Mouse (Mus musculus) lung, postnatal 4 days (tissue): ENCODE data around the gene Aox4.

Source experiments
- DNase-seq, 2 experiments: peaks; one replicate each; pipeline ENCODE4 v3.0.0; 2021

Aox4 gene

GRCm38 (mm10) chr1:58210203-58210602, at the start of gene Aox4:
Aox4 (plus strand) TSS chr1:58210397.
- no peak for DNase-seq

DNA sequence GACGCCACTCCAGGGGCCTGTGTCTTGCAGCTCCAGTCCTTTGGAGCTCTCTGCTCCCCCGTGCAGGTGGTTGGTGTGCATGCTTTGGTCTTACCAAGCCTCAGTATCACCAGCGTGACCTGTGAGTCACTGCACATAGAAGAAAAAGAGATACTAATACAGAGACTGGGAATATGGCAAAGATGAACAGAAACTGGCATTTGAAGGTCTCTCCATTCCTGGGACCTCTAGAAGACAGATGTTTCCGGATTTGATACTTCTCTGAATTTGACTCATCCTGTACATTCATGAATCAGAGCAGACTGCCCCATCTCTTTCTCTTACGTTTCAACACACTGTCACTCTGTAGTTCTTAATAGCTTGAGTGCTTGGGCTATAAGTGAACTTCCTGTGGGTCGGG, 40.3 kb upstream of the Aox4 start:
- no peak for DNase-seq

GRCm38 (mm10) chr1:58188514-58189175, 21.6 kb upstream of the Aox4 start:
- DNase-seq, result no peak

GRCm38 (mm10) chr1:58194317-58194716, 15.9 kb upstream of the Aox4 start:
- DNase-seq, result no peak

GRCm38 (mm10) chr1:58194988-58195387, 15.2 kb upstream of the Aox4 start:
- DNase-seq, result no peak

DNA sequence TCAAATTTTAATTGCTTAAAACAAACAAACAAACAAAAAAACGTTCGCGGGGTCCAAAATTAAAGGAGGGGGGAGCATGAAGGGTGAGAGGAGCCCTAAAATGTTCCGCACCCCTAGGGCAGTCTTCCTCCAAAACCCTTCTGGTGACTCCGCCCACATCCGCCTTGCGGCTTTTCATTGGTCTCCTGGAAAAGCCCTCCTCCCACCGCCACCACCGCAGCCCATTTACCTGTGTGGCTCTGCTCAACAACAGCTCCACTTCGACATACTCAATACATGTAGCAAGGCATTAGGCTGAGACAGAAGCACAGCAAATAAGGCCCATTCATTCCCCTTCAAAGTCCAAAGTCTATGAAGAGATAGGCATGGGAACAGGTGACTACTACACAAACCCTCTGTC, 14.7 kb upstream of the Aox4 start:
- DNase-seq, result peak; percentile 25 to 38

DNA sequence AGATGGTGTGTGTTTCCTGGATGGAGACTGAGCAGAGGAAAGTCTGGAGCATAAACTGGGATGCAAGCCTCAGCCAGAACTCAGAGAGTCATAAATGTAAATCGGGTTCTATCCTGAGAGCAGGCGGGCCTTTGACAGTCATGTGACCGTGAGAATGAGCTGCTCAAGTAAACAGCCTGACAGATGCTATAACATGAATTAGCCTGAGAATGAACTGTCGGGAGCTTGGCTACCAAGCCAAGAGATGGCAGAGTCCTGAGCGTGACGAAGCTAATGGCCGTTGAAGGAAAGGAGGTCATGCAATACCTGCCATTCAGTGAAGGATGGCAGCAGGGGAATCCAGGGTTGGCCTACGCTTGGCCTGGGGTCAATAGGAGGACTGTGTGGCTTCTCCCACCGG, 13.2 kb upstream of the Aox4 start:
- no peak for DNase-seq

- no peak for DNase-seq
These were observed 11.8 kb upstream of the Aox4 start for GRCm38 (mm10) chr1:58198386-58198785.

DNA sequence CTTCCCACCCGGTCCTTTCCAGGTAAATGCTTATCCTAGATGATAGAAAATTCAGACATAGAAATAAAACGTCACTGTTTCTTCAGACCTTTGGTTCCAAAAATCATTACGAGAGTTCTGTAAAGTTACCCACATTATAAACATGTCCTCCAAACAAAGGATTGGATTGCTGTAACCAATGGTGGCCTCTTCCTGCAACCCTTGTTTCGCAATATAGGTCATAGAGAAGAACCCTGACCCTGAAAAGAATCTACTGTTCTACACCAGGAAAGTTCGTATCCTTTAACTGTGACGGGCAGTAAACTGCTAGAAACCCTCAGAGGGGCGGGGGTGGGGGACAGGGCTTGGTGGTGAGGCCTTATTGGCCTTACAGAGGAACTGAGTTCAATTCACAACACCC, 2.6 kb downstream of the Aox4 start:
- DNase-seq, result no peak

DNA sequence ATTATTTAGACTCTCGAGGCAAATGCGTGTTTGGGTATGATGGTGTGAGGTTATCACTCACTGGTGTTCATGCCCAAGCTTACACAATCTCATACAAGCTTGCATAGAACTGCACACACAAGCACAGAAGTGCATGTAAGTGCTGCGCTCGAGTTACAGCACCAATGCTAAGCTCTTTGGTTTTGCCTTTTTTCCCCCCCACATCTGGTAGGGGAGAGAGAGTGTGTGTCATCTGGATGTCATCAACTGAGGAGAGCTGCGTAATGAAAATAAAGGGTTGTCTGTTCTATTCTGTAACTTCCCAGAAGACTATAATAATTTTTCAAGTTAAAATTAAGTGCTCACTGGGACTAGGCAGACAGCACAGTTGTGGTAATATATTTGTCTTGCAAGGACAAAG, 3.6 kb downstream of the Aox4 start:
- no peak for DNase-seq

DNA sequence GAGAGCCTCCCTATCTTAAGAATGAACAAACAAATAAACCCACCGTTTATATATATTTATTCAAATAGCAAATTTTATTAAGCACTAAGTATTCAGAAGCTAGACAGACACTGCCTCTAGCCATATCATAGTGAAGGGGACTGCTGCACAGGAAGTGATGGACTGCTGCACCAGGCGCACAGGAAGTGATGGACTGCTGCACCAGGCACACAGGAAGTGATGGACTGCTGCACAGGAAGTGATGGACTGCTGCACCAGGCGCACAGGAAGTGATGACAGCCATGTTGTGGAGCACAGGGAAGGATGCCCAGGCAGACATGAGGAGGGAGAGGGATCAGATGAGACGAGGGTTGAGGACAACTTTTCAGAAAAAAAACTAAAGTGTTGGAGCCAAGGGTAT, 5.2 kb downstream of the Aox4 start:
- DNase-seq, result no peak

DNA sequence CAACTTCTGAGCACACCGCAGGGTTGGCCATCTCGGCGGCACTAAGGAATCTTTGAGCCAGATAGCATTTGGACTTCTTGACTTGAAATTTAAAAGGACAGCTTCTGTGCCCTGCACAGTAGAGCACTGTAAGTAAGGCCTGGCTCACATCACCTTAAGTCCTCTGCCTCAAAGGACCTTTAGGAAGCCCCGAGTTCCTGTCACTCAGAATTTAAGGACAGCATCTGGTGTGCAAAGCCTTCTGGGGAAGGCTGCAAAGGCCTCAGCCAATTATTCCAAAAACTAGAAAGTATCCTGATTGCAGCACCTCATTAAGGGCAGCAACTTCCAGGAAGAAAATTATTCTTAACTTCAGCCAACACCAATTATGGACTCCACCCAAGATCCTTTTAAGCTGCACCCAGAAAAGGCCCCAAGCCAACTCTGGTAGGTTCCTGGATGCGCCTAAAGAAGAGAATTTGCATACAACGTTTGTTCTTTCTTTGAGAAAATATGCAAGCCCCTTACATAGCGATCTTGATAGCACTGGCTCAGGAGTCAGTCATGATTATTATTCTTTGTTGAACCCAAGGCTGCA, 5.8 kb downstream of the Aox4 start:
- DNase-seq, result peak in 1 of 2 experiments; percentile 4

DNA sequence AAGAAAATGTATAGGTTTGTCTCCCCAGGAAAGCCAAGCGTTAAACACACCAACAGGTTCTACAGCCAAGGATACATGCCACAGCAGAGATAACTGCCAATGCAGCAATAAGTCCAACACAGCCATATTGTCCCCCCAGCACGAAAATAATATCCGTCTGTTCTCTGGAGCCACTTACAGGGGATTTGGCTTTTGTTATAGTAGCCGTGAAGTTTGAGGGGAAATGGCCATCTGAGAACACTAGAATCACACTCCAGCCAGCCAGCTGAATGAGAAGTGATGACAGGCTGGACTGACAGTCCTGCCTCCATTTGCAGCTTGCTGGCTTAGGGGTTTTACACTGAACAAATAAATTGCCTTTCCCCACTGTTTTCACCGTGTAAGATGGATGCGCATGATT, 10.9 kb downstream of the Aox4 start:
- DNase-seq, result no peak

GRCm38 (mm10) chr1:58221879-58222278, 11.7 kb downstream of the Aox4 start:
- no peak for DNase-seq

DNA sequence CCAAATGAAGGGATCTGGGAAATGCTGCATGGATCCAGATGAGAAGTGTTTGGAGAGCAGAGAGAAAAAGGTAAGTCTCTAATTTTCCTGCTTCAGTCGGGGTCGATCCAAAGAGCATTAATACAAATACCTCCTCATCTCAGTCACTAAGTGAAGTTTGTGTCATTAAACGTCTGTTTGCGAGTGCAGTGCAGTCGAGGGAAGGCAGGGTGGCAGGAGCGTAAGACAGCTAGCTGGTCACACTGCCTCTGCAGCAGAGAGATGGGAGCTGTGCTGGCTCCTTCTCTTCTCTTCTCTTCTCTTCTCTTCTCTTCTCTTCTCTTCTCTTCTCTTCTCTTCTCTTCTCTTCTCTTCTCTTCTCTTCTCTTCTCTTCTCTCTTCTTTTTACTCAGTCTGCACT, 17.9 kb downstream of the Aox4 start:
- no peak for DNase-seq

- DNase-seq, result no peak
These were observed 18.7 kb downstream of the Aox4 start for GRCm38 (mm10) chr1:58228916-58229315.

- no peak for DNase-seq
These were observed 19.6 kb downstream of the Aox4 start for GRCm38 (mm10) chr1:58229774-58230173.

- no peak for DNase-seq
These were observed 20.3 kb downstream of the Aox4 start for GRCm38 (mm10) chr1:58230542-58230941.

DNA sequence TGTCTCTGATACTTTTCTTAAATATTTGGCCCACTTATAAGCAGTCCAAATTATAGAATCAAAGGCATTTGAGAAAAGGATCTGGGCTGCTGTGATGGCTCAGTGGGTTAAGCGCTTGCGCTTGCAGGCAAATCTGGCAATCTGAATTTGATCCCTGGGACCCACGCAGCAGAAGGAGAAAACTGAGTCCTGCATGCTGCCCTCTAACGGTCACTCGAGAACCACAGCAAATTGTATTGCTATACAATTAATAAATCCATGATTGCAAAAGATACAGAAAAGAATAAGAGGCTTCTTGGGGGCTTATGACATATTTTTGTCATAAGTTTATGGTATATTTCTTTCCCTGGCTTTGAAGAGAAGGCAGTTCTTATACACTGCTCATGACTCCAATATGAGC, 25.2 kb downstream of the Aox4 start:
- DNase-seq, result no peak

- peak in 1 of 2 experiments; percentile 5 for DNase-seq
These were observed 27.5 kb downstream of the Aox4 start for GRCm38 (mm10) chr1:58237527-58238299.

GRCm38 (mm10) chr1:58238440-58238839, 28.2 kb downstream of the Aox4 start:
- no peak for DNase-seq

DNA sequence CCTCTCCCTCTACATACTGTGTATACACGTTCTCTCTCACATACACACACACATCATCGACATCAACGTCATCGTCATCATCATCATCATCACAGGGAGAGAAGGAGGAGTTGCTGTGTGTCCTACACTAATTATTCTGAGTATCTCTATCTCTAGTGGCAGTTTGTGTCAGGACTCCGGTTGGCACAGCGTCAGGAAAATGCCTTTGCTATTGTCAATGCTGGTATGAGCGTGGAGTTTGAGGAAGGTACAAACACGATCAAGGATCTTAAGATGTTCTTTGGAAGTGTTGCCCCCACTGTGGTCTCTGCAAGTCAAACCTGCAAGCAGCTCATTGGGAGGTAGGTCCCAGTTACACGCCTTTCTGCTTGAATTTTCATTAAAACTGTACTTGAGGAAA, 28.8 kb downstream of the Aox4 start:
- no peak for DNase-seq

- peak in 1 of 2 experiments; percentile 5 for DNase-seq
These were observed 30.1 kb downstream of the Aox4 start for GRCm38 (mm10) chr1:58240347-58240746.

- no peak for DNase-seq
These were observed 34.3 kb downstream of the Aox4 start for GRCm38 (mm10) chr1:58244487-58244886.
